Mouse (Mus musculus) megakaryocyte, embryonic 14.5 days (primary cell): ENCODE measurements around the gene Grcc10.

Experiments
- FLI1 ChIP-seq: IDR thresholded peaks from 2 replicates; pipeline ENCODE4 v1.6.1; 2012; ENCODE audit warnings: low read length, inconsistent platforms, mixed read lengths
- GATA1 ChIP-seq: IDR thresholded peaks from 3 replicates; pipeline ENCODE4 v1.6.1; 2012; ENCODE audit warnings: mixed read lengths, low read length, inconsistent platforms, borderline replicate concordance

GRCm38 (mm10) chr6:124698751-124699150 is 42.4 kb downstream of the Grcc10 start:
- TF ChIP-seq GATA1 (no peak), FLI1 (no peak)
